In the genomic region with DNA sequence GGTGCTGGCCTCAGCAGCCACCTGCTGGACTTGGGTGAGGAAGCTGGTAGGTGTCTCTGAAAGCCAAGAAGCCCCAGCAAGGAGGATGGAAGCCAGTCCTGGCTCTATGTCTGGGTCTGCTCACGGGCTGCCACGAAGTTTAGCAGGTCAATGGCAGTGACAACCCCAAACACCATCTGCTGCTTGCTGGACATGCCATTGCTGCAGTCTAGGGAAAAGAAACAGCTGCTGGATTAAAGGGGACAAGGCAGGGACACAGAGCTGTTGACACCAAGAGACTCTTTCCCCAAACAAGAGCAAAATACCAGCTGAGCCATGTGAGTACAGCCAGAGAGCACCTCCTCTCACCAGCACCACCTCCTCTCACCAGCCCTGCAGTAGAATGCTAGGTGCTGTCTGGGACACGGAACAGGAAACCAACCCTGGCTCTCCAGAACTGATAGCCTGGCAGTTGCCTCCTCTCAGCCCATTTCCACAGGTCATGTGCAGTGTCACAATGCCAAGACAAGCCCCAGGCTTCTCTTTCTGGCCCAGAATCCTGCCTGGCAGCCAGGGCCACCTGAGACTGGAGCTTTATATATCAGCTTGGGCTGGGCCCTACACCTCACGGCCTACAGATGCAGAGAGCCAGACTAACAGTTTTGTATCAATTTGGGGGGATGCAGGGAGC, we compare ENCODE assay signal across 17 mouse cellular contexts. TPM values are rescaled to one million over a fixed set of nuclear protein-coding genes. Genes with fewer than 3 reads are reported as not detected.
DNase-seq lines count a peak whose midpoint lies in the region; ATAC-seq and TF ChIP-seq lines count a peak whose summit lies in the region.
"Had no signal": no experiment of that assay in that cellular context is flagged by ENCODE, and none has a peak within 500 bp of the region (broad histone marks: within the 10 kb centered on the region; RNA-seq: fewer than 3 reads in every experiment).

No protein-coding gene starts in this region.

- no peak overlapping the region for H3K27ac ChIP-seq in cerebellum, adult 2 months (ENCODE audit: insufficient read depth, low read length)
- no peak overlapping the region for H3K27ac ChIP-seq in lung, postnatal 0 days (ENCODE audit: low read length)
- H3K27ac ChIP-seq in kidney, embryonic 16.5 days (ENCODE audit: low read length): no peak overlapping the region
- H3K27ac ChIP-seq: embryonic facial prominence, embryonic 15.5 days; forebrain, embryonic 13.5 days; hindbrain, embryonic 14.5 days; lung, embryonic 15.5 days; midbrain, embryonic 15.5 days; neural tube, embryonic 13.5 days had no signal

- H3K4me1 ChIP-seq in cerebellum, adult 2 months (ENCODE audit: control insufficient read depth, insufficient read depth, low read length): peaks cover 9% of the 10 kb centered on the region
- H3K4me1 ChIP-seq in lung, postnatal 0 days (ENCODE audit: insufficient read depth, low read depth, low read length): no peaks in the 10 kb centered on the region
- no peaks in the 10 kb centered on the region for H3K4me1 ChIP-seq in kidney, embryonic 16.5 days (ENCODE audit: insufficient read depth, low read length)
- H3K4me1 ChIP-seq: embryonic facial prominence, embryonic 15.5 days; forebrain, embryonic 13.5 days; lung, embryonic 15.5 days; midbrain, embryonic 15.5 days; neural tube, embryonic 13.5 days had no signal

- 18% methylated on average over 4 of the region's 4 CpGs for WGBS in cerebellum, adult 2 months
- 65% methylated on average over 4 of the region's 4 CpGs for WGBS in lung, postnatal 0 days
- 59% methylated on average over 4 of the region's 4 CpGs for WGBS in kidney, embryonic 16.5 days

- TF ChIP-seq CTCF in cerebellum, adult 2 months (IDR thresholded peaks at IDR 0.05; ENCODE audit: borderline replicate concordance, insufficient read depth, low read depth, low read length): no peak
- no peak for TF ChIP-seq CTCF in lung, postnatal 0 days (IDR thresholded peaks at IDR 0.05)

- H3K9me3 ChIP-seq in lung, postnatal 0 days (ENCODE audit: low read length): no peaks in the 10 kb centered on the region
- no peaks in the 10 kb centered on the region for H3K9me3 ChIP-seq in kidney, embryonic 16.5 days (ENCODE audit: low read length)
- H3K9me3 ChIP-seq: embryonic facial prominence, embryonic 15.5 days; forebrain, embryonic 13.5 days; lung, embryonic 15.5 days; midbrain, embryonic 15.5 days; neural tube, embryonic 13.5 days had no signal

- H3K4me3 ChIP-seq in cerebellum, adult 2 months (replicated peaks; ENCODE audit: insufficient read depth, low read depth, low read length): no peak overlapping the region
- no peak overlapping the region for H3K4me3 ChIP-seq in lung, postnatal 0 days (ENCODE audit: low read depth, low read length)
- H3K4me3 ChIP-seq in kidney, embryonic 16.5 days (ENCODE audit: low read length): no peak overlapping the region
- H3K4me3 ChIP-seq: embryonic facial prominence, embryonic 15.5 days; forebrain, embryonic 13.5 days; lung, embryonic 15.5 days; midbrain, embryonic 15.5 days; neural tube, embryonic 13.5 days had no signal

- no peak overlapping the region for H3K4me2 ChIP-seq in lung, postnatal 0 days (replicated peaks; ENCODE audit: low read depth, low read length)
- H3K4me2 ChIP-seq in kidney, embryonic 16.5 days (replicated peaks; ENCODE audit: low read depth, low read length): no peak overlapping the region
- H3K4me2 ChIP-seq: embryonic facial prominence, embryonic 15.5 days; forebrain, embryonic 13.5 days; hindbrain, embryonic 14.5 days; lung, embryonic 15.5 days; midbrain, embryonic 15.5 days; neural tube, embryonic 13.5 days had no signal

- no peaks in the 10 kb centered on the region for H3K36me3 ChIP-seq in lung, postnatal 0 days (ENCODE audit: insufficient read depth, low read length)
- H3K36me3 ChIP-seq in kidney, embryonic 16.5 days (ENCODE audit: insufficient read depth, low read length): no peaks in the 10 kb centered on the region
- H3K36me3 ChIP-seq: midbrain, embryonic 15.5 days had no signal

- TF ChIP-seq EP300 in lung, postnatal 0 days (IDR thresholded peaks at IDR 0.05): no peak

- H3K27me3 ChIP-seq in cerebellum, adult 2 months (ENCODE audit: control insufficient read depth, insufficient read depth, low read length): no peaks in the 10 kb centered on the region
- no peaks in the 10 kb centered on the region for H3K27me3 ChIP-seq in lung, postnatal 0 days (replicated peaks; ENCODE audit: insufficient read depth, low read length)
- H3K27me3 ChIP-seq in kidney, embryonic 16.5 days (ENCODE audit: insufficient read depth, low read length): no peaks in the 10 kb centered on the region
- H3K27me3 ChIP-seq: embryonic facial prominence, embryonic 15.5 days; forebrain, embryonic 13.5 days; lung, embryonic 15.5 days; midbrain, embryonic 15.5 days; neural tube, embryonic 13.5 days had no signal

- DNase-seq in cerebellum, adult 2 months: peak; percentile 16 to 23
- no peak for DNase-seq in cerebellum, postnatal 4 days (ENCODE audit: low spot score in 2 of 2)
- peak; percentile 46 for DNase-seq in lung, postnatal 0 days (ENCODE audit: low spot score)
- no peak for DNase-seq in lung, postnatal 25 days (ENCODE audit: low spot score)
- no peak for DNase-seq in spleen, postnatal 14 days (ENCODE audit: low spot score in 2 of 2)
- DNase-seq: kidney, adult 8-10 months; left cerebral cortex, postnatal 4 days; thymus, adult 2 months had no signal

- no peak overlapping the region for H3K9ac ChIP-seq in lung, postnatal 0 days (replicated peaks; ENCODE audit: low read depth)
- H3K9ac ChIP-seq in kidney, embryonic 16.5 days (replicated peaks; ENCODE audit: low read length): no peak overlapping the region
- H3K9ac ChIP-seq: embryonic facial prominence, embryonic 15.5 days; forebrain, embryonic 13.5 days; hindbrain, embryonic 14.5 days; lung, embryonic 15.5 days; midbrain, embryonic 15.5 days; neural tube, embryonic 13.5 days had no signal

- TF ChIP-seq POLR2A in cerebellum, adult 2 months (IDR thresholded peaks at IDR 0.05; ENCODE audit: borderline replicate concordance, insufficient read depth, low read length): no peak

- peak; percentile 63 for ATAC-seq in lung, postnatal 0 days
- ATAC-seq in hematopoietic stem cell, adult 5-6 weeks (replicated peaks in 1 of 2; ENCODE audit: insufficient read depth in 1 of 2, low FRiP score in 2 of 2, low TSS enrichment in 1 of 2, low read depth in 1 of 2, poor library complexity in 2 of 2, severe bottlenecking in 2 of 2): peak; percentile 22 to 52; a peak in 2 of 4 replicates
- ATAC-seq in activated CD4-positive, CD25-positive, alpha-beta regulatory T cell, adult 4 months: no peak
- no peak for ATAC-seq in kidney, embryonic 16.5 days (ENCODE audit: low FRiP score, low TSS enrichment)
- ATAC-seq: forebrain, embryonic 13.5 days; midbrain, embryonic 15.5 days had no signal

RNA-seq across cellular contexts. Expression of gene Cbs, which starts 23.8 kb away (rescaled TPM):
- polyA plus RNA-seq in cerebellum, adult 2 months (2012; rRNA removed): 33.9 and 34.8 TPM in 2 replicates
- 1.2 and 1.4 TPM in 2 replicates for polyA plus RNA-seq in lung, postnatal 0 days (2015; fragmentation: Nextera tagmentation; extraction: Ambion mirVana)
- 0.75 TPM in 1 of 2 replicates, not detected in the other for total RNA-seq in hematopoietic stem cell, adult 5-6 weeks (2017)
- polyA plus RNA-seq in activated CD4-positive, CD25-positive, alpha-beta regulatory T cell, adult 4 months (2017; shearing (Covaris generic)): under 1 TPM in 1 of 2 experiments, not detected in 1; 0.05 TPM
- polyA plus RNA-seq in kidney, embryonic 16.5 days (2015; fragmentation: Nextera tagmentation; extraction: Ambion mirVana): 3.8 and 5.0 TPM in 2 replicates

RNA-seq across cellular contexts. Expression of gene U2af1, which starts 45.5 kb away (rescaled TPM):
- polyA plus RNA-seq in cerebellum, adult 2 months (2012; rRNA removed): 177 and 184 TPM in 2 replicates
- polyA plus RNA-seq in lung, postnatal 0 days (2015; fragmentation: Nextera tagmentation; extraction: Ambion mirVana): 151 and 161 TPM in 2 replicates
- 224 and 307 TPM in 2 replicates for total RNA-seq in hematopoietic stem cell, adult 5-6 weeks (2017)
- 10 to 100 TPM; 60.6 to 77.9 TPM for polyA plus RNA-seq in activated CD4-positive, CD25-positive, alpha-beta regulatory T cell, adult 4 months (2017; shearing (Covaris generic))
- polyA plus RNA-seq in kidney, embryonic 16.5 days (2015; fragmentation: Nextera tagmentation; extraction: Ambion mirVana): 262 and 338 TPM in 2 replicates

RNA-seq across cellular contexts. Expression of gene Pknox1, which starts 48.7 kb away (rescaled TPM):
- polyA plus RNA-seq in cerebellum, adult 2 months (2012; rRNA removed): 23.2 TPM in 2 replicates
- polyA plus RNA-seq in lung, postnatal 0 days (2015; fragmentation: Nextera tagmentation; extraction: Ambion mirVana): 15.0 and 19.9 TPM in 2 replicates
- 30.8 and 31.6 TPM in 2 replicates for total RNA-seq in hematopoietic stem cell, adult 5-6 weeks (2017)
- 10 to 100 TPM; 42.0 to 44.1 TPM for polyA plus RNA-seq in activated CD4-positive, CD25-positive, alpha-beta regulatory T cell, adult 4 months (2017; shearing (Covaris generic))
- 38.2 and 44.5 TPM in 2 replicates for polyA plus RNA-seq in kidney, embryonic 16.5 days (2015; fragmentation: Nextera tagmentation; extraction: Ambion mirVana)

Comparison
In these comparisons a context has a peak if more than half of its experiments do, and no peak if none do; other contexts are left out.
1. DNase-seq: peak in cerebellum, adult 2 months (2 of 2) and lung, postnatal 0 days (single experiment); none in cerebellum, postnatal 4 days (0 of 2), lung, postnatal 25 days (single experiment) and spleen, postnatal 14 days (0 of 2).
2. ATAC-seq: peak in lung, postnatal 0 days (single experiment) and hematopoietic stem cell, adult 5-6 weeks (2 of 2); none in activated CD4-positive, CD25-positive, alpha-beta regulatory T cell, adult 4 months (single experiment) and kidney, embryonic 16.5 days (single experiment).